Mouse (Mus musculus) heart, adult 9 months (tissue): ENCODE measurements at regions not wholly inside any gene's neighbourhood (a gene's known extent, or its start where the extent isn't known, plus 50 kb on each side); places are given as distances from the start of the nearest gene placed in this dataset.

Experiments
- DNase-seq, 2 experiments: peaks; one replicate each; pipeline ENCODE4 v3.0.0; 2022; ENCODE audit warnings: low spot score in 2 of 2

DNA sequence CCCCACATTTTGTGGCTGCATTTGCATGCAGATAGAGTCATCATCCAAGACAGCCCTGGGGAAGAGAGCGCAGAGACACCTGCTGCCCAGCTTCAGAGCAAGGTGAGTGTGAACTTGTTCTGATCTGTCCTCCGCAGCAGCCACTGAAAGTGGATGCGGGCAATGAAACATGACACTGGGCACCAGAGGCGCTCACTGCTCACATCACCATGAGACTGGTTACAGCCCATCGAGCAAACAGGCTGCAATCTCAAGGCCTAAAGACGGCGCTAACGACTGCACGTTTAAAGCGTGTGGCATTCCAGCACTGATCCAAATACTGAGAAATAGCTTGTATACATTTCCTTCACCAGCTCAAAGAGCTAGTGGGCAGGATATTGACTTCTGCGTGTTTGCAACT lies 65.8 kb downstream of the Barhl2 start:
- no peak for DNase-seq

DNA sequence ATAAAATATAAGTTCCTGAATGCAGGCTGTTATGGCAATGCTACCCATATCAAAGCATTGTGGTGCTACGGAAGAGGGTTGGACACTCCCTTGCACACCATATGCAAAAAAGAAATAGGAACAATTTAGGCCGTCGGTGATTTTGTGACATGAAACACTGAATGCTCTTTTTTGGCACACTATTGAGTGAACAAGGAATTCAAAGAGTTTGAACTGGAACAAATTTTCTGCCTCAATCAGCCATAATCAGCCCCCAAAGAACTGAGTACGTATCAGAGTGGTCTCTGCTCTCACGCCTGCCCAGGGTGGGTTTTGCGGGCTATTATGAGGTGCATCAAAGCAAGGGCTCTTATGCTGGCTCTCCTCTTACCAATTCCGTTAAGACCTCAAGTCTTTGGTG lies 71.3 kb downstream of the Barhl2 start:
- no peak for DNase-seq

GRCm38 (mm10) chr5:106385838-106386237 lies 72.1 kb downstream of the Barhl2 start:
- no peak for DNase-seq

- no peak for DNase-seq
Observed at GRCm38 (mm10) chr5:106385219-106385618, 72.7 kb downstream of the Barhl2 start.

GRCm38 (mm10) chr5:106384138-106384770 lies 73.7 kb downstream of the Barhl2 start:
- DNase-seq, result no peak

DNA sequence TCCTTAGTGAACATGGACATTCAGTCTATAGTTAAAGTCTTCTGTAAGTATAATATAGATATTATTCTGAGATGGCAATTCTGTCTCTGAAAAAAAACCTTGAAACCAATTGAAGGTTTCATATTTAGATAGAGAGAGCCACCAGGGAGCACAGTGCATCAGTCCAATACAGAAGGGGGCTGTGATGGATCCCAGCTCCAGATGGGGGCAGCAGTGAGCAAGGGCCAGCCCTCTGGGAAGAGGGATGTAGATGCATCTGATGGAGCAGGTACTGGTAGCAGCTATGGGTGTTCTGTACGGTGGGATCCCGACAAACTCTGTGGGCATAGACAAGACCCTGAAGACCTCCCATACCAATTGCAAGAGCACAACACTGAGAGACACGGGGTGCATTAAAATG lies 76.0 kb downstream of the Barhl2 start:
- no peak for DNase-seq

DNA sequence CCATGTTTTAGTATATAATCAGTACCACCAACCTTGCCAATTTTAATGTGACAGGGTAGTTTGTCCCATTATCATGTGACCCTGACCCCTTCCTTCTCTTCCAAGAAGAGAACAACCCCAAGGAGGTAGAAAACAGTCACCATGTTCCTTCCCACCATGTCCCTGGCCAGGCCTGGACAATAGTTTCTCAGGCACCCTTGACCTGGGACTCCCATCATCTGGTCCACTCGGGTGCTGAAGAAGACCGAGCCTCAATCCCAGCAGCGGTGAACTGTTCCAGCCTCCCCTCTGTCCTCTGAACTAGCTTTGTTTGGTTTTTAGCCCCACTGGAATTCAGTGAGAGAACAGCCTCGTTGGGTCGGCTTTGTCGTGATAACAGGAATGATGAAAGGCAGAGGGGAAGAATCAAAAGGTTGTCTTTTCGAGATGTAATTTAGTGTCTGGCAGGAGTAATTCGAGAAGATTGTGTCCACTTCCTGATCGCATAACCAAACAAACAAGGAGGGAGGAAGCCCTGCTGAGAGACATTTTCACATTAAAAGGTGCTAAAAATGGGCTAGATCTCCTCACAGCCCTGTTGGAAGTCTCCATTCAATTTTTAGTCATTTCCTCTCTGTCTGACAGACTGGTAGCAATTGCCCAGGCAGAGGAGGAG lies 77.2 kb downstream of the Barhl2 start:
- DNase-seq, result no peak

DNA sequence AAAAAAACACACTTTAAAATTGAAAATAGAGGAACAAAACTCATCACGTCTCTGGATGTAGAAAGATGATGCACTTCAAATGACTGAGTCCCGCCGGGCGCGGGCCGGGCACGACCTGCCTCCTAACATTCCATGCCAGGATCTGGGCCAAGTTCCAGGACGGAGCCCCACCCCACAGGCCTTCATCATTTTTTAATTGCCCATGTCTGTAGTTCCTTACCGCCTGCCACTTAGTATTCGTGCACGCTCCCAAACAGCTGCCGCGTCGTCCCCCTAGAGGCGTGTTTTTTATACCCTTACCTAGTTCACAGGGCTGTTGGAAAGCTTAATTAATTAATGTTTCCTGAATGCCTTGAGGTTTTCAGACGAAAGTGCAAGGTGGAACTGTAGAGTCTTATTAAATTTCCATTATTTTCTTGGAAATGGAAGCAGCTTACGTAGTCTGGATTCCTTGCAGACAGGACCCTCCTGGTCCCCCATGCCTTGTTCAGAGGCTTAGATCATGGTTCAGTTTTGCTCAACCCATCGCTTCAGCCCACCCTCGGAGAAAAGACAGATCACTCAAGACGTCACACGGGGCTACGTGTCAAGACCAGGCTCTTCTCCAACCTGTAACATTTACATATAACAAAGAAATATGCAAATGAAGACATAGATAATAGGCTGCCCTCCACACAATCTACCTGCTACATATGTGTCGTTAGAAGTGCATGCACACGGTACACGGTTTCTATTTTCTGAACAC lies 81.0 kb downstream of the Barhl2 start:
- no peak for DNase-seq

DNA sequence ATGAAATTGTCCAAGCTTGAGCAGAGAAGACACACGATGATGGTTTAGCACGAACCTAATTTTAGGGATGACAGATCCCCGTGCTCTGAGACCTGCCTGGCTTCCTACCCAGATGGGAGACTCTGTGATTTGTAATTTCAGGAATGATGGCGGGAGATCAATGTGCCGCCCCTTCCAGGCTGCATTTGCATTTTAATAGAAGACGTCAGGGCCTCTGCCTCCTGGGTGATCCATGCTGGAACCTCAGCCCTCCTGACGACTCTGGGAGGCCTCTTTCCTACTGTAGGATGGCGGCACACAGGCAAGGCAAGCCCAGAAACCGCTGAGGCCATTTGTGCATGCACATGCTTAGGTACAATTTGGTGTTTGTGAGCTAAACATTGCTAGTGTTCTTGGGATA lies 90.1 kb downstream of the Barhl2 start:
- no peak for DNase-seq

DNA sequence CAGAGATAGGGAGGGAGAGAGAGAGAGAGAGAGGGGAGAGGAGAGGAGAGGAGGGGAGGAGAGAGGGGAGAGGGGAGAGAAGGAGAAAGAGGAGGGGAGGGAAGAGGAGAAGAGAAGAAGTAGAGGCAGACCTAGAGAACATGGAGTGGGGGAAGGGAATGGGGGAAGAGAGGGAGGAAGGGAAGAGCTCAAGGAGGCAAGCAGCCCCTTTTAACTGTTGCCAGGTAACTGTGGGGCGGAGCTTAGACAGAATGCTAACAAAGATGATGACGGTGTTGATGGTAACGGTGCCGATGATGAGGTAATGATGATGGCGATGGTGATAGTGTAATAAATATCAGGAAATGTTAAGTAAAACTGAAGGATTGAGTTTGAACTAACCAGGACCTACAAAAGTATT lies 90.7 kb downstream of the Barhl2 start:
- no peak for DNase-seq

- DNase-seq, result no peak
Observed at GRCm38 (mm10) chr5:106366006-106366405, 92.0 kb downstream of the Barhl2 start.

DNA sequence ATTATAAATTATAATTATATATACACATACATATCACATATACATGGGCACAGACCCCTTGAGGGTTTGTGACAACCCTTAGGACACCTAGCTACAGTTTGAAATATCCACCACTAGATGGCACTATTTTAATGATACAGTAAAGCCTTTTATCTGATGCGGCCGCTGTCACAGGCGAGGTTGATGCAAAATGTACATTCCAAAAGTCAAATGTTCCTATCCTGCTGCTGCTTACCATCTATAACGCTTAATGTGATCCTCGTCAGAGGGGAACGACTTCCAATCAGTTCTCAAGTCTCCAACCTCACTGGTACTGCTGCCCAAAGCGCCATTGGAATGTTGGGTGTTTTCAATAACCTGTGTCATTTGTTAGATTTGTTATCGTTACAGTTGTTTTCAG lies 92.9 kb downstream of the Barhl2 start:
- DNase-seq, result no peak

GRCm38 (mm10) chr5:106351348-106351747 lies 106.6 kb downstream of the Barhl2 start:
- DNase-seq, result no peak

DNA sequence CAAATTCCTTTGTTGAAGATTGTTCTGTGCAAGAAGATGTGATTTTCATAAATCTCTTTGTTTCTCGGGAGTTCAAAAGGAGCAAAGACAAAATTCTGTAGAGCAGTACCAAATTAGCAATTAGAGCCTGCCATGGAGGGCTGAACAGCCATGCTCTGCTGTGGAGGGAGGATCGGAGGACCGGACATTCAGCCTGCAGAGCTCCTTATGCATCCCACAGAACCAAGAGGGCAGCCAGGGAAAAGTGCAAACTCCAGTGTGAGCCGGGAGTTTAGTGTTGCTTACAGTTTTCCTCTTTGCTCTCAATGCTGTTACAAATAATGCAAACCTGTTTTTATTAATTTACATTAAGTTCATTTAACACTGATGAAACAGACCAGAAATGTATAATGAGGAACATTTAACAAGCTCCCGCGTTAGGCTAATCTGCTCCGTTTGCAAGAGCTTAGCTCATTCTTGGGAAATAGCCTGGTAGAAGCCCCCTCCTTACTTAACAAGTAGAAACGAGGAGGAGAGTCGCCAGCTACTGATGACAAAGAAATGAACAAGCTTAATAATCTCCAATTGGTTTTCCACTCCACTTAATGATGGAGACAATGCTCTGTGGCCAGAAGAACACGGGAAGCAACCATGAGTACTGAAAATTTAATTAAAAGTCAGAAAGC lies 108.0 kb downstream of the Barhl2 start:
- no peak for DNase-seq

DNA sequence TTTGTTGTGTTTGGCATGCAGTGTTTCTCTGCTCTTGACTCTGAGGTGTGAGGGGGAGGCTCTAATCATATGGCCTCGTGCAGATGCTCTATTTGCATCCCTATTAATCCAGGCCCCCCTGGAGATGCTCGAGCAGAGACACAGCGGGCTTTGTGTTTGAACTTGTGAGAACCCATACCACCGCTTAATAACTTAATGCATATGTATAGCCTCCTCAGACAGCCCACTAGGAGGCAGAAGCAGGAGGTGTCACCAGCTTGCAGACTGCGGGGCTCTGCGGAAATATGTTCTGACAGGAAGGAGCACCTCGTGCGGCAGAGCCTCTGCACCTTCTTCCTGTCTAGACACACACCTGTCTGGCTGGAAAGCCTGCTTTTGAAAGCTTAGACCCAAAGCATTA lies 113.7 kb downstream of the Barhl2 start:
- no peak for DNase-seq

GRCm38 (mm10) chr5:106343601-106344000 lies 114.4 kb downstream of the Barhl2 start:
- DNase-seq, result no peak

DNA sequence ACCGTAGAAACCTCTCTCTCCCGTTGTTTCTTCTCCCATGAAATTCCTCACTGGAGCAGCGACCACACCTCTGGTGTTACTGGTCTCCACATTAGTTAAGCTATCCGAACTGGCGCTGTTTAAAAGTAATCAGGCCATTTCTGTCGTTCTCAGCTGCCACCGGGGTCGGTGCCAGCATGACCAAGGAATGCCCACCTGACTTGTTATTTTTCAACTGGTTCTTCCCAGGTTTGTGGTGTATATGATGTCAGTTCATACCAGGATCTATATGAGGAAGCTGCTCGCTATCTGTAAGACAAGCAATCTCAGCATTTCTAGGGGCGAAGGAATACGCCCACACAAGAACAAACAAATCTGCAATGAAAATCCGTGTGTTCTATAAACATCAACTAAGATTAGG lies 116.6 kb downstream of the Barhl2 start:
- DNase-seq, result no peak

- no peak for DNase-seq
Observed at GRCm38 (mm10) chr5:106335639-106336038, 122.3 kb downstream of the Barhl2 start.

- DNase-seq, result no peak
Observed at GRCm38 (mm10) chr5:106327592-106328150, 130.3 kb downstream of the Barhl2 start.

DNA sequence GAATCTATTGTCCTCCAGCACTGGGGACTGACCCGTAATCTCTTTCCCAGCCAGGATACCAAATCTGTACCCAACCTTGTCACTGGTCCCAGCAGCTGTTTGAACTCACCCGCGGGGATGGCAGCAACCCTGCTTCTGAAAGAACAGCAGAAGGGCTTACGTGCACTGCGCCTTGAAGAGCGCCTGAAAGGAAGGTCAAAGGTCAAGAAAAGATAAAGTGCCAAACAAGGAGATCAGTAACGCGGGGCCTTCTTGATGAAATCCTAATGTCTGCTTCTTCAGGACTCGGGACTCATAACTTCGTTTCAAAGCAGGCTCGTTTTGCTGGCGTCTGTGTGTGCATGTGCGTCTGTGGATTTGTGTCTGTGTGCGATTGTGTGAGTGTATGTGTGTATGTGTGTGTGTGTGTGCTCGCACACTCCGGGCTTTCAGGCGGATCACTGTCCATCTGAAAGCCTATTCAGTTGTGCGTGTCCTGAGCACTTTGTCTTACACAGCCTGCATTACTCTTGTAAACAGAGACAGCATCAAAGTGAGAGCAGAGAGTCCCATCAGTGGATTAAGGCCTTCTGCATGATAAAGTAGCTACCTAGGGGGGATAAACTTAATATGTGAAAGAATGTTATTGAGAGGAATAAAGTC lies 135.3 kb downstream of the Barhl2 start:
- DNase-seq, result no peak

DNA sequence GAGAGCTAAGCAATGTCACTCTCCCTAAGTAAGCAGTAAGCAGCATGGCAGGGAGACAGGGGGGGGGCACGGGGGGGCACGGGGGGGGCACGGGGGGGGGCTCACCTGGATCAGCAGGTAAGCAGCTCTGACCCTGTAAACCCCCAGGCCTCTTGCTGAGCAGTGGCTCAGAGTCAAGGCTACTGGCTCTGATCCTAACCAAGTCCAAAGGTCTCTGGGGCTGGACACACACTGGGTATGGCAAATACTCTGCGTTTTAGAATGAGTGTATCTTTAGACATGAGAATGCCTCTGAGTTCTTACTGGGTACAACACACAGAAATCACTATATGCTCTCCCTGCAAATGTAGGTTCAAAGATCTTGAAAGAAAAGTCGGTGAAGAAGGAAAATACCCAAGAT lies 136.5 kb downstream of the Barhl2 start:
- DNase-seq, result no peak

DNA sequence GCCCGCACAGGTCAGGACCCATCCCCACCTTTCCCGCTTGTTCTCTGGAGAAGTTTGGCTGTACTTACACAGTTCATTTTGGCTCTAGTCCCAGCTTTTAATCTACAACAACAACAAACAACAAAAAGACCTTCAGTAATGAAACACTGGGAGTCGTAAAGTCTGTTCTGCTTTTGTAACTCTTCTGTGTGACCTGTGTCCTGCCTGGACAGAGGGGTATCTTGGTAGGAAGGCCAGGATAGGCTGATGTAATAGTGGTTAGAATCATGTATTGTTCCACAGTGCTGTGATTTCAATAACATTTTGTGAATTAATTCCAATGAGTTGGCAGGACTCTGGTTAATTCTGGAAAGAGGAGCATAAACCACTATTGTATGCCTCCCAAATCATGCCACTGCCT lies 136.9 kb downstream of the Barhl2 start:
- DNase-seq, result no peak
